Mouse (Mus musculus): ENCODE measurements around the gene Ms4a4b. TPM values are rescaled to one million over a fixed set of nuclear protein-coding genes. Genes with fewer than 3 reads are reported as not detected.

Ms4a4b gene
- polyA plus RNA-seq (2014; fragmentation: Illumina TruSeq; extraction: RNeasy Lipid Tissue Mini Kit (QIAGEN cat#74804); ENCODE audit: low read depth, low replicate concordance) = 5.0 TPM

DNA sequence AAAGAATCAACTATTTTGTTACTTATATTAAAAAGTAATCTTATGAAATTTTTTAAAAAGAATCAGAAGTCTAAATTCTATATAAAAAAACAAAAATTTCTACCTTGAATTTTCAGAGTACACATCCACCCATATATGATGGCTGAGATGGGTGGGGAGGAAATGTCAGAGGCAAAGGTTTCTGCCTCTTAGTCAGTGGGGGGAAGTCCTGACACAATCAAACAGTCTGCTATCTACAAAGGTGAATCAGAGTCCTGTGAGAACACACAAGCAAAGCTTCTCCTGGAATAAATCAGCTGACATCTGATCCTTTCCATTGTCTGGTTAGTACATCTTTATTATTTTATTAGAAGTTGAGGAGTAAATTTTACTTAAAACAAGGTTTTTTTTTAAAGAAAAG, at the start of gene Ms4a4b:
TSS of gene Ms4a4b (plus strand) at position 216 of the 400 bp plus-strand sequence.

DNA sequence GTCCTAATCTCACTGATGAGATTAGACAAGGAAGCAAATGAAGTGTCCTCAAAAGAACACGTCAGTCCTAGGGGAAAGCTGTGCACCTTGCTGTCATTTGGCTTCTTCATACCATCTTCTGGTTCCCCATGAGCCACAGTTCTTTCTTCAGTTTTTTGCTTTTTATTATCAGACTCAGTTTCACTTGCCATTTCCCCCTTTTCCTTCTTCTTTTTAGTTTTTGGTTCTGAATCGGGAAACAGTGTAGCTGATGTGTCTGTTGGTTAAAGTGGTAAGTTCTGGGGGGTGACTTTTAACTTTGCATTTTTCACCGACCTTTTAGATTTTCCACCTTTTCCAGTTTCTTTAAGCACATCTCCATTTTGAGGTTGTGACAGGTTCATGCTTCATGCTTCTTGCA, 38.8 kb upstream of the Ms4a4b start, which contains the start of gene Ms4a4c:
TSS of gene Ms4a4c (plus strand) at position 244 of the 400 bp plus-strand sequence.

DNA sequence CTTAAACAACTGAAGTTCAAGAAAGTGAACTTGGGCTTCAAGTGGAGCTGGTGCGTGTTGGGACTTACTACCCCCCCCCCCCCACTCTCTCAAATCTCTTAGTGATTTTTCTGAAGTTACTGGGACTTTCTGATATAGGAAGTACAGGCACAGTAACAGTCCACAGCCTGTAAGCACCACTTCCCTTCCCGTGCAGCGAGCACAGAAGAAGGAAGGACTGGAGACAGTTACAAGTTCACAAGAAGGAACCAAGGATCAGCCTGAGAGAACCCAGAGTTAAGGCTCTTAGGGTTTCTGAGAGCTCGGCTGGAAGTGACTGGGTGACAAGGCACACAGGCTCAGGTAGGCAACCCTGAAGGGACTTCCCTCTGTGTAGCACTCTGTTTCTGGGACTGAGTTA, 25.9 kb downstream of the Ms4a4b start, which contains the start of gene Ms4a6c:
TSS of gene Ms4a6c (plus strand) at position 152 of the 400 bp plus-strand sequence.

DNA sequence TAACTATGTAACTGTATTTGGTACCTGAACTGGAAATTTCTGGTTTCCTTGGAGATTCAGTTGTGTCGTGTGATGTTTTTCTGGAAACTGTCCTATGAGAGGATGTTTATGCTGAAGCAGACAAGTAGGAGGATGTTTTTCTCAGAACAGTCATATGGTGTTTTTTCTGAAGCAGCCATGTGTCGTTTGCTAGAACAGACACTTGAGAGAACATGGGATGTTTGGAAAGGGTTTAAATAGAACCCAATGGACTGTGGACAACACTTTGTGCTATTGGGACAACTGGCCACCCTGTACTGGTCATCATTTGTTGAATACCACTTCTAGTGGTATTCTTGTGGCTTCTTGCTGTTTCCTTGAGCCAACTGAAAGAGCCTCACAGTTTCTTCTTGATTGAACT, 42.4 kb downstream of the Ms4a4b start, which contains the start of gene Gm8369:
TSS of gene Gm8369 (plus strand) at position 193 of the 400 bp plus-strand sequence.

DNA sequence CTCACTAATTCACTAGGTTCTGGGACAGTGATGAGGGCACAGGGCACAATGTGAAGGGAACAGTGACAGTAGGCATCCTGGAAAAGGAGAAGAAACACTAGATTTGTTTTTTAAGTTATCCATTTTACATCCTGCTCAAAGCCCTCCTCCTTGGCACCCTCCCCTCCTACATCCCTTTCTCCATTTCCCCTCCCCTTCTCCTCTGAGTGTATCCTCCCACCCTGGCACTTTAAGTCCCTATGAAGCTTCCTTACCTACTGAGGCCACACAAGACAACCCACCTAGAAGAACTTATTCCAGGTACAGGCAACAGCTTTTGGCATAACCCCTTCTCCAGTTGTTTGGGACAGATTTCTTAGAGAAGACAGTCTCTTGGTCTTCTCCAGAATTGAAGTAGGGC, 72.9 kb downstream of the Ms4a4b start, which contains the start of gene Ms4a6b:
TSS of gene Ms4a6b (plus strand) at position 267 of the 400 bp plus-strand sequence.

Other genes starting within 250 kb of the Ms4a4b start
- not detected for gene Ms4a13, start 246.8 kb upstream of the Ms4a4b start, polyA plus RNA-seq (2014; fragmentation: Illumina TruSeq; extraction: RNeasy Lipid Tissue Mini Kit (QIAGEN cat#74804); ENCODE audit: low read depth, low replicate concordance)
- gene Ms4a12, start 211.1 kb upstream of the Ms4a4b start, polyA plus RNA-seq (2014; fragmentation: Illumina TruSeq; extraction: RNeasy Lipid Tissue Mini Kit (QIAGEN cat#74804); ENCODE audit: low read depth, low replicate concordance) = not detected
- gene Ms4a1, start 177.3 kb upstream of the Ms4a4b start, polyA plus RNA-seq (2014; fragmentation: Illumina TruSeq; extraction: RNeasy Lipid Tissue Mini Kit (QIAGEN cat#74804); ENCODE audit: low read depth, low replicate concordance) = 1.9 TPM
- not detected for gene Ms4a5, start 159.7 kb upstream of the Ms4a4b start, polyA plus RNA-seq (2014; fragmentation: Illumina TruSeq; extraction: RNeasy Lipid Tissue Mini Kit (QIAGEN cat#74804); ENCODE audit: low read depth, low replicate concordance)
- 0.16 TPM for gene Ms4a14, start 129.1 kb upstream of the Ms4a4b start, polyA plus RNA-seq (2014; fragmentation: Illumina TruSeq; extraction: RNeasy Lipid Tissue Mini Kit (QIAGEN cat#74804); ENCODE audit: low read depth, low replicate concordance)
- gene Ms4a7, start 107.4 kb upstream of the Ms4a4b start, polyA plus RNA-seq (2014; fragmentation: Illumina TruSeq; extraction: RNeasy Lipid Tissue Mini Kit (QIAGEN cat#74804); ENCODE audit: low read depth, low replicate concordance) = 1.3 TPM
- not detected for gene Ms4a4a, start 68.0 kb upstream of the Ms4a4b start, polyA plus RNA-seq (2014; fragmentation: Illumina TruSeq; extraction: RNeasy Lipid Tissue Mini Kit (QIAGEN cat#74804); ENCODE audit: low read depth, low replicate concordance)
- 1.3 TPM for gene Ms4a4c, start 38.8 kb upstream of the Ms4a4b start, polyA plus RNA-seq (2014; fragmentation: Illumina TruSeq; extraction: RNeasy Lipid Tissue Mini Kit (QIAGEN cat#74804); ENCODE audit: low read depth, low replicate concordance)
- 6.4 TPM for gene Ms4a6c, start 25.8 kb downstream of the Ms4a4b start, polyA plus RNA-seq (2014; fragmentation: Illumina TruSeq; extraction: RNeasy Lipid Tissue Mini Kit (QIAGEN cat#74804); ENCODE audit: low read depth, low replicate concordance)
- 1.2 TPM for gene Gm8369, start 42.4 kb downstream of the Ms4a4b start, polyA plus RNA-seq (2014; fragmentation: Illumina TruSeq; extraction: RNeasy Lipid Tissue Mini Kit (QIAGEN cat#74804); ENCODE audit: low read depth, low replicate concordance)
- 3.3 TPM for gene Ms4a6b, start 73.0 kb downstream of the Ms4a4b start, polyA plus RNA-seq (2014; fragmentation: Illumina TruSeq; extraction: RNeasy Lipid Tissue Mini Kit (QIAGEN cat#74804); ENCODE audit: low read depth, low replicate concordance)
- 14.0 TPM for gene Ms4a4d, start 93.2 kb downstream of the Ms4a4b start, polyA plus RNA-seq (2014; fragmentation: Illumina TruSeq; extraction: RNeasy Lipid Tissue Mini Kit (QIAGEN cat#74804); ENCODE audit: low read depth, low replicate concordance)
- gene Ms4a6d, start 161.3 kb downstream of the Ms4a4b start, polyA plus RNA-seq (2014; fragmentation: Illumina TruSeq; extraction: RNeasy Lipid Tissue Mini Kit (QIAGEN cat#74804); ENCODE audit: low read depth, low replicate concordance) = 2.6 TPM
- gene Ms4a2, start 180.2 kb downstream of the Ms4a4b start, polyA plus RNA-seq (2014; fragmentation: Illumina TruSeq; extraction: RNeasy Lipid Tissue Mini Kit (QIAGEN cat#74804); ENCODE audit: low read depth, low replicate concordance) = not detected
- gene Ms4a3, start 197.3 kb downstream of the Ms4a4b start, polyA plus RNA-seq (2014; fragmentation: Illumina TruSeq; extraction: RNeasy Lipid Tissue Mini Kit (QIAGEN cat#74804); ENCODE audit: low read depth, low replicate concordance) = not detected
- gene Oosp2, start 217.0 kb downstream of the Ms4a4b start, polyA plus RNA-seq (2014; fragmentation: Illumina TruSeq; extraction: RNeasy Lipid Tissue Mini Kit (QIAGEN cat#74804); ENCODE audit: low read depth, low replicate concordance) = not detected
- gene Oosp1, start 247.6 kb downstream of the Ms4a4b start, polyA plus RNA-seq (2014; fragmentation: Illumina TruSeq; extraction: RNeasy Lipid Tissue Mini Kit (QIAGEN cat#74804); ENCODE audit: low read depth, low replicate concordance) = not detected

All from liver, adult 10 weeks (tissue).